Mouse (Mus musculus): ENCODE results near the gene AI661453. TPM values are rescaled to one million over a fixed set of nuclear protein-coding genes. Genes with fewer than 3 reads are reported as not detected.
"Not testable (repeated sequence)": the region's sequence is repeated elsewhere in the genome, so short reads cannot be mapped to it uniquely, and the experiment has no call there.

AI661453 gene
- polyA plus RNA-seq, 1 experiment, result 0.11 TPM

- TF ChIP-seq CTCF (IDR thresholded peaks at IDR 0.05; ENCODE audit: borderline replicate concordance, insufficient read depth, low read depth, low read length) (peak; percentile 64), POLR2A (IDR thresholded peaks at IDR 0.05; ENCODE audit: borderline replicate concordance, insufficient read depth, low read length) (no peak)
- no peaks in the 10 kb centered on the region for H3K4me1 ChIP-seq (ENCODE audit: control insufficient read depth, insufficient read depth, low read length)
- H3K27ac ChIP-seq (ENCODE audit: insufficient read depth, low read length), result no peak overlapping the region
- 23% methylated on average over 8 of the region's 8 CpGs for WGBS
- DNase-seq, result peak; percentile 20 to 61
- H3K27me3 ChIP-seq (ENCODE audit: control insufficient read depth, insufficient read depth, low read length), result no peaks in the 10 kb centered on the region
- H3K4me3 ChIP-seq (replicated peaks; ENCODE audit: insufficient read depth, low read depth, low read length), result no peak overlapping the region
These were observed 27.9 kb upstream of the AI661453 start for GRCm38 (mm10) chr17:47408558-47408898.

GRCm38 (mm10) chr17:47409897-47410861 is 26.2 kb upstream of the AI661453 start:
- not testable (repeated sequence) for H3K27ac ChIP-seq (ENCODE audit: insufficient read depth, low read length); H3K4me1 ChIP-seq (ENCODE audit: control insufficient read depth, insufficient read depth, low read length); H3K4me3 ChIP-seq (replicated peaks; ENCODE audit: insufficient read depth, low read depth, low read length); H3K27me3 ChIP-seq (ENCODE audit: control insufficient read depth, insufficient read depth, low read length)
- DNase-seq, result peak; percentile 37 to 61
- WGBS, result 2% methylated on average over 74 of the region's 74 CpGs

GRCm38 (mm10) chr17:47420195-47420594 is 16.2 kb upstream of the AI661453 start:
- Histone ChIP-seq H3K27ac (ENCODE audit: insufficient read depth, low read length) (no peak overlapping the region), H3K4me3 (replicated peaks; ENCODE audit: insufficient read depth, low read depth, low read length) (no peak overlapping the region), H3K4me1 (ENCODE audit: control insufficient read depth, insufficient read depth, low read length) (no peaks in the 10 kb centered on the region), H3K27me3 (ENCODE audit: control insufficient read depth, insufficient read depth, low read length) (no peaks in the 10 kb centered on the region)
- 75% methylated on average over 2 of the region's 2 CpGs for WGBS
- TF ChIP-seq CTCF (IDR thresholded peaks at IDR 0.05; ENCODE audit: borderline replicate concordance, insufficient read depth, low read depth, low read length), result no peak
- no peak for TF ChIP-seq POLR2A (IDR thresholded peaks at IDR 0.05; ENCODE audit: borderline replicate concordance, insufficient read depth, low read length)
- no peak for DNase-seq

- no peak for TF ChIP-seq POLR2A (IDR thresholded peaks at IDR 0.05; ENCODE audit: borderline replicate concordance, insufficient read depth, low read length)
- TF ChIP-seq CTCF (IDR thresholded peaks at IDR 0.05; ENCODE audit: borderline replicate concordance, insufficient read depth, low read depth, low read length), result no peak
- 89% methylated on average over 3 of the region's 3 CpGs for WGBS
These were observed 14.8 kb upstream of the AI661453 start for GRCm38 (mm10) chr17:47421566-47421965.

GRCm38 (mm10) chr17:47422616-47423015 is 13.8 kb upstream of the AI661453 start:
- DNase-seq; H3K4me1 ChIP-seq (ENCODE audit: control insufficient read depth, insufficient read depth, low read length); H3K4me3 ChIP-seq (replicated peaks; ENCODE audit: insufficient read depth, low read depth, low read length); H3K27ac ChIP-seq (ENCODE audit: insufficient read depth, low read length); H3K27me3 ChIP-seq (ENCODE audit: control insufficient read depth, insufficient read depth, low read length): not testable (repeated sequence)
- WGBS, result 93% methylated on average over 1 of the region's 1 CpGs

More at GRCm38 (mm10) chr17:47421566-47421965, 14.8 kb upstream of the AI661453 start:
- Histone ChIP-seq H3K4me1 (ENCODE audit: control insufficient read depth, insufficient read depth, low read length) (no peaks in the 10 kb centered on the region), H3K27me3 (ENCODE audit: control insufficient read depth, insufficient read depth, low read length) (no peaks in the 10 kb centered on the region), H3K27ac (ENCODE audit: insufficient read depth, low read length) (no peak overlapping the region), H3K4me3 (replicated peaks; ENCODE audit: insufficient read depth, low read depth, low read length) (no peak overlapping the region)
- DNase-seq, result no peak

- H3K27ac ChIP-seq (ENCODE audit: insufficient read depth, low read length), result no peak overlapping the region
- no peak for DNase-seq
- WGBS, result 69% methylated on average over 6 of the region's 6 CpGs
- no peaks in the 10 kb centered on the region for H3K4me1 ChIP-seq (ENCODE audit: control insufficient read depth, insufficient read depth, low read length)
- no peaks in the 10 kb centered on the region for H3K27me3 ChIP-seq (ENCODE audit: control insufficient read depth, insufficient read depth, low read length)
- TF ChIP-seq POLR2A (IDR thresholded peaks at IDR 0.05; ENCODE audit: borderline replicate concordance, insufficient read depth, low read length), result no peak
- no peak for TF ChIP-seq CTCF (IDR thresholded peaks at IDR 0.05; ENCODE audit: borderline replicate concordance, insufficient read depth, low read depth, low read length)
- H3K4me3 ChIP-seq (replicated peaks; ENCODE audit: insufficient read depth, low read depth, low read length), result no peak overlapping the region
These were observed 12.2 kb upstream of the AI661453 start for GRCm38 (mm10) chr17:47424186-47424585.

GRCm38 (mm10) chr17:47427316-47427715 is 9.1 kb upstream of the AI661453 start:
- 78% methylated on average over 6 of the region's 6 CpGs for WGBS
- TF ChIP-seq POLR2A (IDR thresholded peaks at IDR 0.05; ENCODE audit: borderline replicate concordance, insufficient read depth, low read length), result no peak
- TF ChIP-seq CTCF (IDR thresholded peaks at IDR 0.05; ENCODE audit: borderline replicate concordance, insufficient read depth, low read depth, low read length), result no peak
- no peak for DNase-seq
- no peak overlapping the region for H3K27ac ChIP-seq (ENCODE audit: insufficient read depth, low read length)
- no peaks in the 10 kb centered on the region for H3K4me1 ChIP-seq (ENCODE audit: control insufficient read depth, insufficient read depth, low read length)
- H3K27me3 ChIP-seq (ENCODE audit: control insufficient read depth, insufficient read depth, low read length), result no peaks in the 10 kb centered on the region
- no peak overlapping the region for H3K4me3 ChIP-seq (replicated peaks; ENCODE audit: insufficient read depth, low read depth, low read length)

- TF ChIP-seq CTCF (IDR thresholded peaks at IDR 0.05; ENCODE audit: borderline replicate concordance, insufficient read depth, low read depth, low read length) (no peak), POLR2A (IDR thresholded peaks at IDR 0.05; ENCODE audit: borderline replicate concordance, insufficient read depth, low read length) (no peak)
- no peak overlapping the region for H3K4me3 ChIP-seq (replicated peaks; ENCODE audit: insufficient read depth, low read depth, low read length)
- H3K27me3 ChIP-seq (ENCODE audit: control insufficient read depth, insufficient read depth, low read length), result no peaks in the 10 kb centered on the region
- H3K27ac ChIP-seq (ENCODE audit: insufficient read depth, low read length), result no peak overlapping the region
- no peak for DNase-seq
- WGBS, result 14% methylated on average over 8 of the region's 8 CpGs
- H3K4me1 ChIP-seq (ENCODE audit: control insufficient read depth, insufficient read depth, low read length), result no peaks in the 10 kb centered on the region
These were observed 7.5 kb upstream of the AI661453 start for GRCm38 (mm10) chr17:47428831-47429304.
